Comparison of ENCODE assay signal across 8 mouse cellular contexts in the genomic region with DNA sequence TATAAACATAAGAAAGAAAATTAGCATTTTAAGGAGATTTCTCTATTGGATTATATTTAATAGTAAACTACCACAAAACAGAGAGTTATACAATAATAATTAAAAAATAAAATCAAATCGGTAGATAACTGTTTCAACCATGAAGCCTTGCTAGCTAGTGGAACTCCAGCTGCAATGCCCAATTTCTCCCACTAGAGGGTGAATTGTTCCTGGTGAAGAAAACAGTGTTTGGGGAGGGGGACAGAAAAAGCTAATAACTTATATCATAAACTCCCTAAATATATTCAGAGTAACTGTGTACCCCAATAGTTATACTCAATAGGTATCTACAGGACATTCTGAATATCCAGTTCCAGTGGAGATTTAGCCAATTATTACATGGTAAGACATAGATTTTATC.
DNase-seq lines count a peak whose midpoint lies in the region; TF ChIP-seq lines count a peak whose summit lies in the region.

No protein-coding gene starts in this region.

- no peak for TF ChIP-seq POLR2A in brain, embryonic 14.5 days (IDR thresholded peaks at IDR 0.05; ENCODE audit: borderline replicate concordance, extremely low read depth, insufficient read depth, insufficient read length, poor library complexity, severe bottlenecking)

- peak; percentile 21 to 48 for DNase-seq in heart, postnatal 10 days
- DNase-seq in heart, adult 8-10 months (ENCODE audit: low spot score): no peak
- DNase-seq in right cerebral cortex, adult 18-20 months: peak; percentile 7
- DNase-seq in right cerebral cortex, postnatal 36 days (ENCODE audit: low spot score in 2 of 2): no peak
- DNase-seq in brain, embryonic 14.5 days (ENCODE audit: low read depth): peak; percentile 63
- DNase-seq in kidney, postnatal 10 days: peak; percentile 62
- DNase-seq in retina, postnatal 7 days (ENCODE audit: low read depth, low spot score): peak; percentile 11
- no peak for DNase-seq in T-cell, adult 2 months (ENCODE audit: low spot score)

- intact Hi-C loops in heart, postnatal 10 days (cut with DNase I): loop anchor here (5.0 kb wide), 1 partner anchor 1315 kb away; no protein-coding TSS in a partner anchor

- TF ChIP-seq CTCF in brain, embryonic 14.5 days (IDR thresholded peaks at IDR 0.05; ENCODE audit: borderline replicate concordance, extremely low read depth, insufficient read depth, insufficient read length): peak; percentile 68; the same call in 1 of the 2 replicates

Comparison
In these comparisons a context has a peak if more than half of its experiments do, and no peak if none do; other contexts are left out.
1. DNase-seq: peak in heart, postnatal 10 days (2 of 2), right cerebral cortex, adult 18-20 months (single experiment), brain, embryonic 14.5 days (single experiment), kidney, postnatal 10 days (single experiment) and retina, postnatal 7 days (single experiment); none in heart, adult 8-10 months (single experiment), right cerebral cortex, postnatal 36 days (0 of 2) and T-cell, adult 2 months (single experiment).